Mouse (Mus musculus) cerebellum, adult 2 months (tissue): Measurements from ENCODE around the gene Hfe.

ENCODE experiments used
- CTCF ChIP-seq: fragments of 200-500 bp; IDR thresholded peaks from 2 replicates; pipeline ENCODE4 v1.5.1; 2011; ENCODE audit warnings: low read depth, mild to moderate bottlenecking, control low read depth, low read length, moderate library complexity, borderline replicate concordance; ENCODE audit not compliant: insufficient read depth
- POLR2A ChIP-seq: fragments of 200-500 bp; IDR thresholded peaks from 2 replicates; pipeline ENCODE4 v1.6.1; 2011; ENCODE audit warnings: low read length, control low read depth, borderline replicate concordance; ENCODE audit not compliant: insufficient read depth

- TF ChIP-seq CTCF (no peak), POLR2A (no peak)
These were observed 2.6 kb downstream of the Hfe start for GRCm38 (mm10) chr13:23708041-23708440.
